Mouse (Mus musculus) heart, postnatal 36 days (tissue): ENCODE measurements around the gene Fam110c. TPM values are rescaled to one million over a fixed set of nuclear protein-coding genes. Genes with fewer than 3 reads are reported as not detected.

Experiments used
- DNase-seq, 2 experiments: peaks; one replicate each; pipeline ENCODE4 v3.0.0; 2021 to 2022
- intact Hi-C: fragments of 180-260 bp; cut with DNase I; formaldehyde crosslinking; loops from one replicate; pipeline ENCODE4 v1.15.1; 2025
- total RNA-seq, 2 experiments: library from RNA; stranded (reverse); gene quantifications; 2 replicates each; pipeline ENCODE4 v1.2.3; 2021

Fam110c gene
- total RNA-seq, 2 experiments from 2014 or later: 0.35 to 0.75 TPM

GRCm38 (mm10) chr12:31101190-31101589 lies 27.5 kb downstream of the Fam110c start:
- no peak for DNase-seq
- intact Hi-C loops: no loop called here

- DNase-seq: no peak
- intact Hi-C loops: no loop called here
Measured at GRCm38 (mm10) chr12:31101821-31102220, 28.2 kb downstream of the Fam110c start.

GRCm38 (mm10) chr12:31116005-31116466 lies 42.4 kb downstream of the Fam110c start:
- intact Hi-C loops: loop anchor here (10.0 kb wide), 1 partner anchor 389 kb away; no protein-coding TSS in a partner anchor
- DNase-seq: peak; percentile 47 to 70

- DNase-seq: no peak
- intact Hi-C loops: no loop called here
Measured at GRCm38 (mm10) chr12:31120535-31120934, 46.9 kb downstream of the Fam110c start.

- DNase-seq: no peak
- intact Hi-C loops: no loop called here
Measured at GRCm38 (mm10) chr12:31122892-31123622, 49.4 kb downstream of the Fam110c start.

- intact Hi-C loops: loop anchor here (5.0 kb wide), 1 partner anchor 151 kb away; no protein-coding TSS in a partner anchor
- DNase-seq: no peak
Measured at GRCm38 (mm10) chr12:31126071-31126470, 52.4 kb downstream of the Fam110c start.

GRCm38 (mm10) chr12:31129548-31129947 lies 55.9 kb downstream of the Fam110c start:
- DNase-seq: no peak
- intact Hi-C loops: loop anchor here (5.0 kb wide), 1 partner anchor 148 kb away; no protein-coding TSS in a partner anchor

Other genes starting within 250 kb of the Fam110c start
- gene Alkal2, start 189.5 kb upstream of the Fam110c start, total RNA-seq: under 1 TPM; 0.44 to 0.98 TPM
- gene Acp1, start 162.3 kb upstream of the Fam110c start, total RNA-seq: 10 to 100 TPM; 28.7 to 30.6 TPM
- gene Sh3yl1, start 162.2 kb upstream of the Fam110c start, total RNA-seq: 1 to 10 TPM; 1.8 to 2.3 TPM
- not detected for gene Gm6993, start 166.9 kb downstream of the Fam110c start, total RNA-seq
- gene Lamb1, start 191.4 kb downstream of the Fam110c start, total RNA-seq: 10 to 100 TPM; 75.8 to 81.2 TPM